Mouse (Mus musculus) forebrain, embryonic 16.5 days (tissue): ENCODE data around the gene Lgals1. TPM values are rescaled to one million over a fixed set of nuclear protein-coding genes. Genes with fewer than 3 reads are reported as not detected.
A peak's percentile ranks its signal among the peaks of the same experiment; 100 is the strongest.
"Not testable (repeated sequence)": the region's sequence is repeated elsewhere in the genome, so short reads cannot be mapped to it uniquely, and the experiment has no call there.

Experiments used
- ATAC-seq: fragments of 200-750 bp; cut with Nextera tagmentation; 2 replicates; pipeline ENCODE4 v1.8.0; 2017; ENCODE audit warnings: mild to moderate bottlenecking, moderate library complexity
- H3K27ac ChIP-seq: fragments of 300-500 bp; sonication (generic); 2 replicates; pipeline ENCODE4 v1.5.1; 2014; ENCODE audit warnings: low read length, control low read depth
- H3K27me3 ChIP-seq: fragments of 300-500 bp; sonication (generic); replicated peaks from 2 replicates; pipeline ENCODE4 v1.6.1; 2014; ENCODE audit warnings: low read length; ENCODE audit not compliant: control insufficient read depth, insufficient read depth
- H3K36me3 ChIP-seq: fragments of 300-500 bp; sonication (generic); 2 replicates; pipeline ENCODE4 v1.6.1; 2014; ENCODE audit not compliant: control insufficient read depth, insufficient read depth
- H3K4me1 ChIP-seq: fragments of 300-500 bp; sonication (generic); replicated peaks from 2 replicates; pipeline ENCODE4 v1.6.1; 2014; ENCODE audit warnings: low read length; ENCODE audit not compliant: control insufficient read depth, insufficient read depth
- H3K4me2 ChIP-seq: fragments of 300-500 bp; sonication (generic); 2 replicates; pipeline ENCODE4 v1.6.1; 2014; ENCODE audit warnings: mild to moderate bottlenecking, low read length, control low read depth
- H3K4me3 ChIP-seq: fragments of 300-500 bp; sonication (generic); replicated peaks from 2 replicates; pipeline ENCODE4 v1.5.1; 2014; ENCODE audit warnings: mild to moderate bottlenecking, low read length, control low read depth
- H3K9ac ChIP-seq: fragments of 300-500 bp; sonication (generic); replicated peaks from 2 replicates; pipeline ENCODE4 v1.6.1; 2014; ENCODE audit warnings: low read depth, low read length, control low read depth
- H3K9me3 ChIP-seq: fragments of 300-500 bp; sonication (generic); 2 replicates; pipeline ENCODE4 v1.6.1; 2016; ENCODE audit warnings: low read length; ENCODE audit not compliant: control insufficient read depth
- WGBS: fragments of 180-500 bp; shearing (Covaris S2); extraction: QIAGEN DNeasy Blood & Tissue Kit; methylation state at CpG from one replicate; pipeline ENCODE4 v1.1.7; 2014; 5-methylcytosine and 5-hydroxymethylcytosine counted together
- polyA plus RNA-seq: library from polyadenylated mRNA; unstranded; fragments of >200 nt; fragmentation: Nextera tagmentation; extraction: Ambion mirVana; gene quantifications from 2 replicates; pipeline ENCODE4 v1.2.1, GENCODE M21; 2015

Gene Lgals1
- 51.9 and 95.5 TPM in 2 replicates for polyA plus RNA-seq

DNA sequence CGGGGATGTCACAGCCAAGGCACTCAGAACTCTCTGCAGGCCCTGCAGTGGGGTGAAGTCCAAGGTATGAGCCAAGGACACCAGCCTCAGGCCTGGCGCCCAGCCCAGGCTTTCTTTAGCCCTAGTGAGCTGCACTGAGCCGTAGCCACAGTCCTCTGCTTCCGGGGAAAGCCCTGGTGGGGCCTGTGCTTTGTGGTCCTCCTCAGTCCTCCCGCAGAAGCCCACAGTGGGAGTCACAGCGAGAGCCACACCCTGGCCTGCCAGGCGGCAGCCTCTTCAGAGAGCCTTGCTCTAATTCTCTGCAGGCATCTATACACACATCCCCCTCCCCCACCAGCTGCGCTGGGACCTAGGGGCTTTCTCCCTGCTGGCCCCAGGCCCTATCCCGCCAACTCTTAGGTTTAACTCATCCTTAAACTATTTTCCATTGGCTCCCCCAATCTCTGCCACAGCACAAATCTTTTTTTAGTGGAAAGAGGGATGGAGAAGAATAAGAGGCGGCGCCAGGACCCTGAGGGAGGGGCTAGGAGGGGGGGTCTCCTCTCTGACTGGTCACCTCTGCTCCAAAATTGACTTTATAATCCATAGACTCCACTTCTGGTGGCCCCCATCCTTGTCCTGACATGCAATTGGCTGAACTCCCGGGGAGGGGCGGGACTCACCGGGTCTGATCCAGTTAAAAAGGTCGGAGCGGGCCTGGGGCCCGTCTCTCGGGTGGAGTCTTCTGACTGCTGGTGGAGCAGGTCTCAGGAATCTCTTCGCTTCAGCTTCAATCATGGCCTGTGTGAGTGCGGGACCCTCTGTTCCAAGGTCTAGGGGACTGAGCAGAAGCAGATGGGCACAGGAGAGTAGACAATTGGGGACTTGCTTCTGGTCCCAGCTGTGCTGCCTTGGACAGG lies at the start of gene Lgals1:
Gene Lgals1 (plus strand): TSS at position 705 of the 899 bp plus-strand sequence.
- Histone ChIP-seq H3K4me3 (peak within 1 kb of the TSS; percentile 7), H3K36me3 (no peaks in the 10 kb centered on the region), H3K27ac (peak within 1 kb of the TSS; percentile 65; the same call in 1 of the 2 replicates), H3K4me2 (peak within 1 kb of the TSS; percentile 71), H3K9ac (peak within 1 kb of the TSS; percentile 23; the same call in 1 of the 2 replicates), H3K27me3 (no peaks in the 10 kb centered on the region), H3K9me3 (no peaks in the 10 kb centered on the region), H3K4me1 (peaks cover 25% of the 10 kb centered on the region)
- ATAC-seq = peak; percentile 51
- WGBS = 9% methylated on average over 20 of the region's 20 CpGs

DNA sequence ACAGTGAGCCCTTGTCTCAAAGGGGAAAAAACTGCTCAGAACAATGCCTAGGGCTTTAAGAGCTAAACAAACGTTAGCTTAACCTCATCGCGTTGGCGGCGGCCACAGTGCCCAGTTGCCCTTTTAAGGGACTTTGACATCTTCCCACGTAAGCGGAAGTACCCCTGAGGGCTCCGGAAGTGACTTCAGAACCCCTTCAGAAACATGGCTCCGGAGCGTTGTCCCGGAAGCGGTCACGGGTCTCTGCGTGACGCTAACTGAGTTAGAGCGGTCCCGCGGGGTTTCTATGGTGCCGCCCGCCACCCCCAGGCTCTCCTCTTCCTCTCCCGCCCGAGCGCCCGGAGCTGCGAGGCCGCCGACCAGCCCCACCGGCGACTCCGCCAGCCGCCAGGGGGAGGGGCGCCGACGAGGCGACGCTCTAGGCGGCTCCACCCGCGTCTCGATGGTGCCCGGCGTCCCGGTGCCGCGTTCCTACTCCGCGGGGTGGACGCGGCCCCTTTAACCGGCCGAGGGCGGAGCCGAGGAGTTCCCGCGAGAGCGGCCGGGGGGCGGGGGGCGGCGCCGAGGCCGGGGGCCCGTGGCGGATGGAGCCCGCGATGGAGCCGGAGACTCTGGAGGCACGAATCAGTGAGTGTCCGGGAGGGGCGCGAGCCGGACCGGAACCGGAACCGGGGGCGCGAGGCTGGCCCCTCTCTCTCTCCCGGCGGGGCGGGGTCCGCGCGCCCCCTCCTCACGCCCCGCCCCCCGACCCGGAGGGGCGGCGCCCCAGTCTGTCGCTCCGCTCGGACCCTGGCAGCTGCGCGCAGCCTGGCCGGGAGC lies 49.3 kb upstream of the Lgals1 start, which contains the start of gene Gga1:
Gene Gga1 (plus strand): TSS at position 200 of the 819 bp plus-strand sequence.
- Histone ChIP-seq H3K36me3 (peaks cover 9% of the 10 kb centered on the region; the same call in 1 of the 2 replicates), H3K4me3 (peak within 1 kb of the TSS; percentile 80), H3K4me2 (peak within 1 kb of the TSS; percentile 80), H3K4me1 (peaks cover 27% of the 10 kb centered on the region), H3K9ac (peak within 1 kb of the TSS; percentile 84), H3K27ac (peak within 1 kb of the TSS; percentile 98), H3K9me3 (no peaks in the 10 kb centered on the region), H3K27me3 (no peaks in the 10 kb centered on the region)
- peak; percentile 92 for ATAC-seq
- WGBS = under 1% methylated on average over 73 of the region's 95 CpGs

DNA sequence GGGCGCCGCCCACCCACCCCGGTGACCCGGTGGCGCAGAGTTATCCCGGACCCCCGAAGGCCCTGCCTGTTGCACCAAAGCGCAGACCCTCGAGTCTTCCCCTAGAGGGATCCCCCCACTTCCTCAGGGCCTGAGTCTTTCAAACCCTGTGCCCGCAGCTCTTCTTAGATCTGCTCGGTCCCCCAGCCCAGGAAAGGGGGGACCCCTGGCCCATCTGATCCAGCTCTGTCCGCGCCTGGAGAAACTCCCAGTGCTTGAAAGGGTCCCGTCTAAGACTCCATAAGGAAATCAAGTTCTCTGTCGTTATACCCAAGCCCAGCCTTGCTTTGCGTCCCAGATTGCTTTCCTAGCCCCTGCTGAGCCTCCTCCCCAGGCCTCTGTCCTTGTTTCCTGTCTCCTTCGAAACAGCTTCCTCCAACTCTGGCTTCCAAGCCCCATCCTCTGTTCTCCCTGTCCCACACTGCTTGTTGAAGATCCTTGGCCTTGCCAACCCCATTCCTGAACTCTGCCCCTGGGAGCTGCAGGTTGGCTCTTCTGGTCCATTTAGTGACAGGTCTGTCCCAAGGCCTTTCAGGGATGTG lies 48.6 kb upstream of the Lgals1 start:
- Histone ChIP-seq H3K9ac (peak overlapping the region; percentile 84), H3K36me3 (peaks cover 9% of the 10 kb centered on the region; the same call in 1 of the 2 replicates), H3K27ac (peak overlapping the region; percentile 98), H3K4me2 (peak overlapping the region; percentile 80), H3K9me3 (no peaks in the 10 kb centered on the region), H3K4me1 (peaks cover 27% of the 10 kb centered on the region), H3K27me3 (no peaks in the 10 kb centered on the region), H3K4me3 (peak overlapping the region; percentile 80)
- WGBS = 2% methylated on average over 17 of the region's 17 CpGs
- ATAC-seq = no peak; the same call in 1 of the 2 replicates

DNA sequence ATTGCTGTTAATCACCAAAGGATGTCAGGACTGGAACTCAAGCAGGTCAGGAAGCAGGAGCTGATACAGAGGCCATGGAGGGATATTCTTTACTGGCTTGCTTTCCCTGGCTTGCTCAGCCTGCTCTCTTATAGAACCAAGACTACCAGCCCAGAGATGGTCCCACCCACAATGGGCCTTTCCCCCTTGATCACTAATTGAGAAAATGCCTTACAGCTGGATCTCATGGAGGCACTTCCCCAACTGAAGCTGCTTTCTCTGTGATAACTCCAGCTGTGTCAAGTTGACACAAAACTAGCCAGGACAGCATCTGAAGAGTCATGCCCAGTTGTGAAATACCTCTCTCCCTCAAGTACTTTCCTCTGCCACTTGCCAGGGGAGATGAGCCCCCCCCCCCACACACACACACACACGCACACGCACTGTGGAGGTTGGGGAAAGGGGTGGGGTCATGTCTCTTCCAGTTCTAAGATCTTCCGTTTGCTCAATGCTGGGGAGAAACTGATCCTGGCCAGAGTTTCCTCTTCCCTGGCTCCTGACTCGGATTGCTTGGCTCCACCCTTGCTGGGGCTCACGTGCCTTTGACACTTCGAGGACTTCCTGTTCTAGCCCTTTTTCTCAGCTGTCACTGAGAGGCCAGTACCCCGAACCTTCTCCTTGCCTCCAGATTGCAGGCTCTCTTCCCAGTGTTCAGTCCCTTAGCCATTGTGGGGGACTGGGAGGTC lies 47.6 kb upstream of the Lgals1 start:
- Histone ChIP-seq H3K4me1 (peaks cover 24% of the 10 kb centered on the region), H3K36me3 (peaks cover 15% of the 10 kb centered on the region; the same call in 1 of the 2 replicates)
- not testable (repeated sequence) for ATAC-seq, H3K9ac ChIP-seq, H3K27ac ChIP-seq, H3K27me3 ChIP-seq, H3K4me2 ChIP-seq, H3K9me3 ChIP-seq, H3K4me3 ChIP-seq
- 76% methylated on average over 7 of the region's 7 CpGs for WGBS

DNA sequence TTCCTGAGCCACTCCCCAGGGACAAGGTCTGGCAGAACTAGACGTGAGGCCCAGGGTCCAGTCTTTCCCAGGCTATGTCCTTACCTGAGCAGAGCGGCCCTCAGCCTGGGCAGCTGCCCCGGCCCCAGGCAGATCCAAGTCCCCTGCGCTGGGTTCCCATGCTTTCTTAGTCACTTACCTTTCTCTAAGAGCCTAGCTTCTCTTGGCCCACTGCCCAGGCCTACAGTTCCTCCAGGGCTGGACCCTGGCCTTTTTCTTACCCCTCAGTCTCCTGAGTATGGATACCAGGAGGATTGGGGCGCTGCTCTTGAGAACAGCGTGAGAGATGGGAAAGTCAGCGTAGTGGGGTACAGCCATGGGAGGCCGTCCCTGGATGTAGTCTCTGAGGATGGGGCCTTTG lies 46.1 kb upstream of the Lgals1 start:
- H3K4me3 ChIP-seq = no peak overlapping the region
- 88% methylated on average over 8 of the region's 8 CpGs for WGBS
- H3K36me3 ChIP-seq = peaks cover 22% of the 10 kb centered on the region
- H3K27me3 ChIP-seq = no peaks in the 10 kb centered on the region
- no peak overlapping the region for H3K4me2 ChIP-seq
- H3K4me1 ChIP-seq = peaks cover 23% of the 10 kb centered on the region
- no peak overlapping the region for H3K27ac ChIP-seq
- H3K9me3 ChIP-seq = no peaks in the 10 kb centered on the region
- ATAC-seq = no peak
- H3K9ac ChIP-seq = no peak overlapping the region

DNA sequence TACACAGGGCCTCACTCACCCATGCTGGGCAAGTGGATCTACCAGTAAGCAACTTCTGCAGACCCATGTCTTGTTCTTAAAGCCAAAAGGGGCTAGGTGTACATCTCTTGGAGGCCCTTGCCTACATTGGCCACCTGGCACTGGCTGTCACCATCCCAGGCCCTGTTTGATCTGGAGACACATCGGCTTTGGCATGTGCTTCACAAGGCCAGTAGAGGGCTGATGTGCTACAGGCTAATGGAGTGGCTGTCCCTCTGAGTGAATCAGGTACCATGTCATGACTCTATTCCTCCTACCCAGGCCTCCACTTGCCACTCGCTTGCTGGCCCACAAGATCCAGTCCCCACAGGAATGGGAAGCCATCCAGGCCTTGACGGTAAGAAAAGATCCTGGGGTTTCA lies 44.7 kb upstream of the Lgals1 start:
- no peak for ATAC-seq
- Histone ChIP-seq H3K4me2 (no peak overlapping the region), H3K4me1 (peaks cover 11% of the 10 kb centered on the region), H3K4me3 (no peak overlapping the region), H3K27me3 (no peaks in the 10 kb centered on the region), H3K9me3 (no peaks in the 10 kb centered on the region), H3K9ac (no peak overlapping the region), H3K27ac (no peak overlapping the region), H3K36me3 (peaks cover 30% of the 10 kb centered on the region)
- WGBS = 87% methylated on average over 3 of the region's 3 CpGs

DNA sequence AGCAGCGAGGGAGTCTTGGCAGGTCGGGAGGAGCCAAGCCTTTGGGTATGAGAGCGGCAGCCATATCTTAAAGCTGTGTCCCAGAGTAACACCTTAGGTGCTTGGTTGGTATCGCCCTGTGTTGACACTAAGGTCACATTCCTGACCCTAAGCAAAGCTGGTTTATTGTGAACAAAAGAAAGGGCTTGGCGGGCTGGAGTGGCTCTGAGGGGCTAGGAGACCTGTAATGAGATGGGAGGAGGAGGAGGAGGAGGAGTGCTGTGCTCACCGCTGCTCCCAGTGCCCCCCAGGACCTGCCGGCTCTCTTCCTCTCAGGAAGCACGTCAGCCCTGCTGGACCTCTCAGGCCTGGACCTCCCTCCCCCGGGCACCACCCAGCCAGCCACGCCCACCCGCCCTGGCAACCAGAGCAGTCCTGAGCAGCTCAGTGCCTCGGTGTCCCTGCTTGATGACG lies 37.1 kb upstream of the Lgals1 start:
- WGBS = 23% methylated on average over 13 of the region's 13 CpGs
- H3K27me3 ChIP-seq = no peaks in the 10 kb centered on the region
- ATAC-seq = no peak
- no peak overlapping the region for H3K4me3 ChIP-seq
- no peak overlapping the region for H3K4me2 ChIP-seq
- H3K4me1 ChIP-seq = no peaks in the 10 kb centered on the region
- H3K36me3 ChIP-seq = peaks cover 26% of the 10 kb centered on the region
- no peak overlapping the region for H3K27ac ChIP-seq
- H3K9ac ChIP-seq = no peak overlapping the region
- no peaks in the 10 kb centered on the region for H3K9me3 ChIP-seq

DNA sequence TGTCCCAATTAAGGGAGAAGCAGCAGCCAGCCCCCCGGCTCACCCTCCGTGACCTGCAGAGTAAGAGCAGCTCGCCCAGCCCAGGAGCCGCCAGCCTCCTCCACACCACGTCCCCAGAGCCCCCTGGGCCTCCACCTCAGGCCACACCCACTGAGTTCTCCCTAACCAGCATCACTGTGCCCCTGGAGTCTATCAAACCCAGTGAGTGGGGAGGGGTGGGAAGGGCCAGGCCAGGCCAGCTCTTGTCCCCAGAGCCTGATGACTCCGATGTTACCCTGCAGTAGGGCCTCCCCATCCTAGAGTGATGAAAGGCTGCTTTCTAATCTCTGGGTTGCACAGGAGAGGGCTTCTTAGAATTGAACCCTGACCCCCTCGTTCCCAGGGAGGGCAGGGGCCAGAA lies 34.1 kb upstream of the Lgals1 start:
- peaks cover 13% of the 10 kb centered on the region for H3K36me3 ChIP-seq
- no peak overlapping the region for H3K4me3 ChIP-seq
- H3K27me3 ChIP-seq = no peaks in the 10 kb centered on the region
- H3K4me2 ChIP-seq = no peak overlapping the region
- no peak for ATAC-seq
- WGBS = 63% methylated on average over 7 of the region's 7 CpGs
- H3K4me1 ChIP-seq = no peaks in the 10 kb centered on the region
- no peak overlapping the region for H3K27ac ChIP-seq
- no peak overlapping the region for H3K9ac ChIP-seq
- H3K9me3 ChIP-seq = no peaks in the 10 kb centered on the region
